Mouse (Mus musculus): ENCODE results near the gene Gm20388. TPM values are rescaled to one million over a fixed set of nuclear protein-coding genes. Genes with fewer than 3 reads are reported as not detected.

The Gm20388 gene
- total RNA-seq, 2 experiments from 2014 or later, result not detected

DNA sequence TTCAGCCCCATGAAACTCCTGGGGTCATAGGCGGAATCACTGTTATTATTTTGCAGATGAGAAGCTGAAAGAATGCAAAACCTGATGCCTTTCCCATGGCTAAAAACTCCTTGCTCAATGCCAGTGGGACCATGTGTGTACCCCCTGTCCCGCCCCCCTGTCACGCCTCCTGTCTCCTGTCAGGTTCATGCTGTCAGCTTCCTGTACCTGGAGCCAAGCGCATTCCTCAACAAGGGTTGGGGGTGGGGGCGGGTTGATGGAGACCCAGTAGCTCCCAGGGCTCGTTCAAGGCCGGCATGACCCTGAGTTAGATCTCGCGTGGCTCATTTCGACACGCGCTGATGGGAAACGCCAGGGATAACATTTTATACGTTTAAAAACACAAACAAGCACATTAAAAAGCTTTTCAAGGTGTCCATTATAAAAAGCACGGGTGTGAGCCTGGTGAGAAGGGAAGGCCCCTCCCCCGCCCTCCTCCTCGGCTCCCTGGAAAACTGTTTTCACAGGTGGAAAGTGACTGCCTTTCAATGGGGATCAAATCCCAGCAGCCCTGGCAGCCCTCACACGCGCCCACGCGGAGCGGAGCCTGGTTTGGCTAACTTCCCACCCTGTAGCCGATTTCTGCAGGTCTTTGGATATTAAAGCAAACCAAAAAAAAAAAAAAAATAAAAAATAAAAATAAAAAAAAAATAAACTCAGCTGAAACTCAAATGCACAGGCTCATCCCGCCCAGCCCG lies 1563.7 kb downstream of the Gm20388 start:
- DNase-seq (ENCODE audit: low spot score in 2 of 2), result no peak

DNA sequence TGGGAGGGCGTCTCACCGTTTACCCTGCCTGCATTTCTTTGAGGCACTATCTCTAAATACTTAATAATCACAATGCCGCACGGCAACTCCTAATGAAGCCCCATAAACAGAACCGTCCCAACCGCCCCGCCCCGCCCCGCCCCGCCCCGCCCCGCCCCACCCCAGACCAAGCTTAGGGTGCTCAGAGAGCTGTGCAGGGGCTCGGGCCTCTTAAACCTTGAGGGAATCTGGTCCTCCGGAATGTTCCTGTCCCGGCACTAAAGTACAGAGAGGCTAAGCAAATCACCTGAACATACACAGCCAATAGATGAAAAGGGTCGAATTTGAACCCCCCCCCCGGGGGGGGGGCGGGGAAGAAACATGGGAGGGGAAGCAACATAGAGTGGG lies 1564.2 kb downstream of the Gm20388 start:
- no peak for DNase-seq (ENCODE audit: low spot score in 2 of 2)

DNA sequence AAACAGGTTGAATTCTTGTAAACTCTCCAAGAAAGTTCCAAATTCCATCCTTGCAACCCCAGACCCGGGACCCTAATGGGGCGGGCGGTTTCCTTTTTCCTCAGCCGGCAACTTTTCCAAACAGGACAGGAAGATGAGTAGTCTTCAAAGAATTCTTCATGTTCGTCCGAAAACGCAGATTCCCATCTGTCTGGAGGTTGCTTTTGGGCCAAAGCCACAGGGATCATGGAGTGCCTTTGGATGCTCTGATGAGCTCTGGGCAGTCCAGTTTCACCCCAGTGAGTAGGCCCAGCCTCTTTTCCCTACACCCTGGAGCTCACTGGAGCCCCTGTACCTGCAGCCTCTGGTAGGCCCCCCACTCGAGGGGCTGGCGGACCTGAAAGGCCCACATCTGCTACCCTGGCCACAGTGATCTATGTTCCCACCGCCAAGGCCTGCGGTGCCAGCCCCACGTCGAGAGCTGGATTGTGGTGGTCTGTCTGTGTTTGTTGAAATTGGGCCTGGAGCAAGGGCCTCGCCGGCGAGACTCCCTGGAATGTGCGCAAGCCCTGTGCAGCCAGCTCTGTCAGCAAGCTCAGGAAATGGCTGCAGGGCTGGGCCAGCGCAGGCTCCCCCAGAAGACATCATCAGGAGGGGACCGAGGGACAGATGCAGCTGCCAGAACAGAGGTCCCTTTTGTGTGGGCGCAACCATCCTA lies 1567.4 kb downstream of the Gm20388 start:
- DNase-seq (ENCODE audit: low spot score in 2 of 2), result no peak

DNA sequence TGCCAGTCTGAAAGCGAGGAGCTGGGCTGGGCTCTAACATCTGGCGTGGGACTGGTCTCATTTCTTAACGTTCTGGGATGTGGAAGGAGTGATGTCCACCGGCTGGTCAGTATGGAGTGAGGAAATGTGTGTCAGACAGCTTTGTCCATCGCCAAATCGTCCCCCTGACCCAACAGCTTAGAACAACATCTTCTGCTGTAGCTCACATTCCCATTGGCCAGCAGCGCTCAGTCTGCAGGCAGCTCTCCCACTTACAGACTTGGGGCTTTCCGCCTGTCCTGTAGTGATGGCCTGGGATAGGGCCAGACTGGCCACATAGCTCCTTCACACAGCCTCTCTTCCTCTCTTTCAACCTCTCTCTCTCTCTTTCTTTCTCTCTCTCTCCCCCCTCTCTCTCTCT lies 1568.5 kb downstream of the Gm20388 start:
- no peak for DNase-seq (ENCODE audit: low spot score in 2 of 2)

DNA sequence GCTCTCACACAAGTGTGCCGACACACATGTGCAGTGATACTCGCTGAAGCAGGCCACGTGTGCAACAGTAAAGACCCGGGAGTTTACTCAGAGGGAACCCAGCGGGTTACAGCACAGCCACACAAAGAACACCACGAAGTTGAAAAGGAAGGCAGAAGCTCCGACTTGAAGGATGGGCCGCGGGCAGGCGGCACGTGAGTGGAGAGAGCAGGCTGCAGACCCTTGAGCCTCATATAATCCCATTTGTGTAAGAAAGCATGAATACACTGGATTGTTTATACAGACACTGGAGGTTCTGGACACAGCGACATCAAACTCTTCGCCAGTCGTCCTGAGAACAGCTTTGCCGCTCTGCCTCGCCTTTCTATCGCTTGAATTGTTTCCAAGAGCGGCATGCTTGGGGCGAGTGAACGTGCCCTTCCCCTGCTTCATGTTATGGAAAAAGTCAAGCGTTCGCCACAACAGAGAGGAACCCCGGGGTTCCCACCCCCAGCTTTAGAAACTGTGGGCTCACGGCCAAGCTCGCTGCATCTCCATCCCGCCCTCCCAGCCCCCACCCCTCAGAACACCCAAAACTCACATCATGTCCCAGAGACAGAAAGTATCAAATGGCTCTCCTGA lies 1569.9 kb downstream of the Gm20388 start:
- DNase-seq (ENCODE audit: low spot score in 2 of 2), result no peak

DNA sequence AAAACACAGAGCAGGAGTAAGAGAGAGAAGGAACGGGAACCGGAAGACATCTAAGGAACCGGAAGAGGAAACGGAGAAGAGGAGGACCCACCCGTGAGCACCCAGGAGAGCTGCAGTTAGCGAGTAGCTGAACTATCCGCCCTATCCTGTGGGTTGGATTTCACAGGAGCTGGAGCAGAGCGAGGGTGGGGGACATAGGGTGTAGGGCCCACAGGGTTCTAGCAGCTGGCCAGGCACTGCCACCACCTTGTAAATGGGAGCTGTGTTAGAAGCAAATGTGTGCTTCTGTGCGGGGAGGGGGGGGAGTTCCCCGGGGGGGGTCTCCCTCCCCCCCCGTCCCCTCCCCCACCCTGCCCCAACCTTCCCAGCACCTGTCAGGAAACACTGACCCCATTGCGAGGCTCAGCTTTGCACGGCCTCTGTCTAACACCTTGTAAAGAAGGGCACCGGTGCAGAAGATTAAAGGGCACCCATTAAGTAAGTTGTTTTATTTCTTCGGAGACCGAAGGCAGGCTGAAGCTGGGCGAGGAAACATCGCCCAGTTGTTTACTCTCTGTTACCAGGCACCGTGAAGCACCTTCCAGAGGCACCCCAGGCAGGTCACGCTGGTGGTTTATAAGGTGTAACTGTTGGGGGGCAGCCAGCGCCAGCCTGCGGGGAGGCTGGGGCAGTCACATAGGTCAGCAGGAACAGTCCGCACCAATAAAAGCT lies 1573.6 kb downstream of the Gm20388 start:
- DNase-seq (ENCODE audit: low spot score in 2 of 2), result no peak

DNA sequence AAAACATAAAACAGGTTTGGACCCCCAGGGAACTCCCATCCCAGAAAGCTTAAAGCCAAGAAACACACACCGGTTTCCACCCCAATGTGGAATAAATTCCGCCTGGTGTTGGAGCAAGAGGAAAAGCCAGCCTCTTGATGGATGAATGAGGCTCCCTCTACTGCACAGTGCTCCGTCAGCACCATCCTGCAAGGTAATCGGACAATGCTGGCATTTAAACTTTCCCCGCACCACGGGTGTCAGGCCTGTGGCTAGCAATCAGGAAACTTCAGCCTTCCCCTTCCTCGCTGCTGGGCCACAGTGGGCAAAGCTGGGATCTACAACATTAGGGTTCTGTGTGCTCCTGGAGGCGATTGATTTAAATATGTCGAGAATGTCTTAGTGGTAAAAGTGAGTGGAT lies 1581.0 kb downstream of the Gm20388 start:
- no peak for DNase-seq (ENCODE audit: low spot score in 2 of 2)

DNA sequence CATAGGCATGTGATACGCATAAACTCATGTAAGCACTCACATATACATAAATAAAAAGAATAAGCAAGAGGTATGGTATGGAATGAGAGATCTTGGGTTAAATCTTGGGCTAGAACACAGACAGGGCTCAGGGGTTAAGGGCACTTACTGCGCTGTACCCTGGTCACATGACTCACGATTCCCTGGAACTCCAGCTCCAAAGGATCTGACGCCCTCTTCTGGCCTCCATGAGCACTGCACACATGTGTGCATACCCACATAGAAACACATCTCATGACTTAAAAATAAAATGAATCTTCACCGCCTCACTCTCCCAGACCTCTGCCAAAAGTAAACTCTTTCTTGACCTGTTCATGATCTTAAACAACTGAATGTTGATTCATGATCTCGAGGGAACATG lies 1587.0 kb downstream of the Gm20388 start:
- DNase-seq (ENCODE audit: low spot score in 2 of 2), result no peak

DNA sequence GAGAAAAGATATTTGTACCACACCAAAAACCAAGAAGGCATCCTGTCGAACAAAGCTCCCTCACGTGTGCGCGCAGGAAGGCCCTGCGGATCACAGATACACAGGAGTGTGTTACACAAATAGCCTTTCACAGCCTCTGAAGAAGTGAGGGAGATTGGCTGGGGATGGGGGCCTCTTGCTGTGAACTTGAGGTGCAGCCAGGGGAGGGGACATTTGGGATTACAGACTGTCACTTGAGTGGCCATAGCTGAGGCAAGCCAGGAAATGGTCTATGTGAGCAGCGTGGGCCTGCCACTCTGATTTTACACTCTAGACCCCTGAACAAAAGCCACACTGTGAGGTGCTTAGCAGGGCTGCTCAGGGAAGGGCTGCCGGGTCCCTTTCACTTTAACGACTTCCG lies 1601.1 kb downstream of the Gm20388 start:
- no peak for DNase-seq (ENCODE audit: low spot score in 2 of 2)

DNA sequence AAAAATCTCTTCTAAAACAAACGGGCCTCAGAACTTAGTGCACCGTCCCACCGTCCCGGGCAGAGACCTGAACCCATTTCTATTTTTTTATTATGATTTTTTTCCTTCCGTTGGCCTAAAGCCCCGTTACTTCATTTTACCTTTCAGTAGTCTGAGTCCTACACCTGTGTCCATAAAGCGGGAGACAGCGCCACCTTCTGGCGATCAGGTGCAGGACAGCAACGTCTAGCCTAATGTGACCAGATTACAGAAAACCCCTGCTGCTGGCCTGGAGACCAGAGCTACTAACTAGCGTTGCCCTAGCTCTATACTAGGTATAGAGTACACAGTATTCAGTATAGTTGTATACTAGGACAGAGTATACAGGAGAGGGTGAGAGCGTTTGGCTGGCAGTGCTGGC lies 1602.8 kb downstream of the Gm20388 start:
- peak; percentile 74 to 87 for DNase-seq (ENCODE audit: low spot score in 2 of 2)

DNA sequence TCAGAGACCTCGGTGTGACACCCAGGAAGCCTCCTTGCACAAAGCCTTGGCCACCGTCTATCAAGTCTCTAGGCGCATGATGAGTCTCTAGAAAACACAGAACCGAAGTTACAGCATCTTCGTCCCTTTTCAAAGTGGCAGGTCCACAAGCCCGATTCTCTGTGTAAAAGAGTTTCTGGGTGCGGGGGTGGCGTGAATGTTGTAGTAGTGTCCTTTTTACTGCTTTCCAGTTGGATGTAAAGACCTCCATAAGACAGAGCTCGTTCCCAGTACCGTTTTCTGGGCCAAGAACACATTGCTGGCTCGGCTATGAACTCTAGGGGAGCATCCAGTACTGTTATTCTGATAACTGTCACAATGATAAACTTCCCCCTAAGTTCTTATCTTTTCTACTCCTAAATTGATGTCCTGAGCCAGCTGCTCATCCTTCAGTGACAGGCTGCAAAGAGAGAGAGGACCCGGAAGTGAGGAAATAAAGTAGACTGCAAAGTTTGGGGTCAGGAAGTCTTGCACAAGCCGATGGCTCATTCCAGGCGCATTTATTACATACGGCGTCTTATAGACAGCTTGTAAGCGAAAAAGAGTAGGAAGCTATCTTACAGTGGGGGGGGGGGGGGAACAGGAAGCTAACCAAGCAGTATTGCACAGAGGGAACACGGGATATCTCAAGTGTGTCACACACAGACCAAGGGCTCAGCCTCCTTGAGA lies 1614.6 kb downstream of the Gm20388 start:
- no peak for DNase-seq (ENCODE audit: low spot score in 2 of 2)

DNA sequence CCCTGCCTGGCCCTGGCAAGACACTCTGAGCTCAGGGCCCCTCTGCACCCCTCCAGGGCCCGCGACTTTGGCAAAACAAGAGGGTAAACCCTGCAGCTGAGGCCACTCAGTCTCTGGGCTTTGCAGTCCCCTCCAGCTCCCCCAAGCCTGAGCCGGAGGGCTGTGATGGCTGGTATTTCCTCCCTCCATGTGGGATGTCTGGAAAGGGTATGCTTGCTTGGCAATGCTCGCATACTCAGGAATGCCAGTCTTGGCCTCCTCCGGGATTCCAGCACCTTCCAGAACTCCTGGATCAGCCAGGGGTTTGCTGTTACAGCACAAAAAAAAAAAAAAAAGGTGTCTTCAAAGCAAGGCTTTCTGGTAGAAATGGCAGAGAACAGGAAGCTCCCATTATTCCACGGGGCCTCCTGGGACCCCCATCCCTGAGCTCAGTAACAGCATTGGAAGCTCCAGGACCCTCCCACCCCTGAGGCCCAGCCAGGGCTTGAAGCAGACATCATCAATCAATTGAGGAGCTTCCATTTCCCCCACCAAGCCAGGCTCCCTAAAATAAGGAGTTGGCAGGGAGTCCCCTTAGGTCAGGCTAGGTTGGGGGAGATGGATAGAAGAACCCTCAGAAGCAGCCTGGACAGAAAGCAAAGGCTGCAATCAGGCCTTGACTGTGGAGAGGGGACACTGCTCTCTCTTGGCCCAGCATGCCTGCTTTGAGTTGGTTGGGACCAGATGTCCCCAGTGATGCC lies 1616.3 kb downstream of the Gm20388 start:
- DNase-seq (ENCODE audit: low spot score in 2 of 2), result no peak

DNA sequence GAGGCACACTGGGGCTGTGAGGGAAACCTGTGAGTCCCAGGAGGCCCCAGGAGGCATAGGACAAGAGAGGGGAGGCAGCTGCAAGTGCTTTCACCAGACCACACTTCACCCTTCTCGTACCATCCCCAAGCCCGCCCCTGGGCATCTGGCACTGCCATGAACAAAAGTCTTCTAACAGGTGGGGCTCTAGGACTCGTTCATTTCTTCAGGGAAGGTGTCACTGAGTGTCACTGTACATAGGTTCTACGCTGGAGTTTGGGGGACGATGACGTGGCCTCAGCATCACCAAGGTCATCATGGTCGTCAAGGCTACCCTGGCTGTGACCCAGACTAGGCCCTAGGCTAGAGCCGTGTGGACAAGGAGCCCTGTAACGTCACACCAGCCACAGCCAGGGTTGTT lies 1617.1 kb downstream of the Gm20388 start:
- no peak for DNase-seq (ENCODE audit: low spot score in 2 of 2)

DNA sequence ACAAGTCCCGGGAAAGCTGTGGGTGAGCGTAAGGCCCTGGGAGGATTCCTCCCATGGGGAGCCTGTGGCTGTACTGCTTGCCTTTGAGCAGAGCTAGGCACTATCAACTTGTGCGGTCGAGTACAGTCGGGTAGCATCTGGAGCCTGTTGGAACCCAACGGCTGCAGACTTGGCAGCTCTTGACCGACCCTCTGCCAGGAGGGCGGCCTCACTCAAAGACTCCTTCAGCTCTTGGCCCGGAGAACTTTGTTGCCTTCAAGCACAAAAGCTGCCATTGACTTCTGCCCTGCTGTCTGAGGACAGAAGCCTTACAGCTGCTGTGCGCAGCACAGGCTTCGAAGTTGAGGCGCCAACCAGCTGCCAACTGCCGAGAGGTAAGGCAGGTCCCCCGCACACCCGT lies 1618.1 kb downstream of the Gm20388 start:
- DNase-seq (ENCODE audit: low spot score in 2 of 2), result no peak

DNA sequence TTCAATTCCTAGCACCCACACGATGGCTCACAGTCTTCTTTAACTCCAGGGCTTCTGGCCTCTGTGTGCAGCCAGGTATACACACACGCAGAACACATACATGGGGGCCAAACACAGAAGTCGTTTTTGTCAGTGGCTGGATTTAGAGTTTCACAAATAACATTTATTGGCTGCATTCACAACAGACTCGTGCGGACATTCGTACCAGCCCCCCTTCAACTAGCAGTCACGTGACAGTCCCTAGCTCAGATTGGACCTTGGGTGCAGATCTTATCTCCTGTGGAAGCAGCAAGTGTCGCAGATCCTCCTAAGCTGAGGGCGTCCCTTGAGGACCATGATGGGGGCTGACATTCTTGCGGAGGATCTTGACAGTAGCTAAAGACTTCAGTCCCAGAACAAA lies 1620.0 kb downstream of the Gm20388 start:
- no peak for DNase-seq (ENCODE audit: low spot score in 2 of 2)

DNA sequence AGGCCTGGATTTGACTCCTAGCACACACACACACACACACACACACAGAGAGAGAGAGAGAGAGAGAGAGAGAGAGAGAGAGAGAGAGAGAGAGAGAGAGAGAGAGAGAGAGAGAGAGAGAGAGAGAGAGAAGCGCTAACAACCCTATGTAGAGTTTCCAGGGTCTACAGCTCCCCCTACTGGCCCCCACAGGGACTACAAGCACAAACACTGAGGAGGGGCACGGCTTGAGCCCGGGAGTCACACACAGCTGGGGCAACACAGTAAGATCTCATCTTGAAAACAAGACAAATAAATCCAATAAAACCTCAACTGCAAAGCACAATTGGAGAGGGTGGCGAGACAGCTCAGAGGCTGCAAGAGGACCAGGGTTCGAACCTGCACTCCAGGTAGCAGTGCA lies 1621.7 kb downstream of the Gm20388 start:
- DNase-seq (ENCODE audit: low spot score in 2 of 2), result no peak

DNA sequence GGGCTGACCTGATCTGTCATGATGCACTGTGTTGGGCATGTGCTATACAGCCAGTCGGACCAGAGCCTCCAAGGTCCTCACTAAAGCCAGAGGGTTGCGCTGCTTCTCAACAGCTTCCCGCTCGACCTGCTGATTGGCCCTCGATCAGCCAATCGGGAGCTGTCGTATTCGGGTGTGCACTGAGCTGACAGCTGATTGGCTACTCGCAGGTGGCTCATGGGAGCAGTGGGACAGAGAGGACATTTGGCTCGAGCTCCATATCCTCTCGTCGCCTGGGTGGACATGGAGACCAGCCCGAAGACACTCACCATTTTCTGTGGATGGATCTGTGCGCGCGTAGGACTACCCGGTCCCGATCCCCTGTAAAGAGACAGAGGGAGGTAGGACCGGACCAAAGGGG lies 1631.2 kb downstream of the Gm20388 start:
- DNase-seq (ENCODE audit: low spot score in 2 of 2), result no peak

DNA sequence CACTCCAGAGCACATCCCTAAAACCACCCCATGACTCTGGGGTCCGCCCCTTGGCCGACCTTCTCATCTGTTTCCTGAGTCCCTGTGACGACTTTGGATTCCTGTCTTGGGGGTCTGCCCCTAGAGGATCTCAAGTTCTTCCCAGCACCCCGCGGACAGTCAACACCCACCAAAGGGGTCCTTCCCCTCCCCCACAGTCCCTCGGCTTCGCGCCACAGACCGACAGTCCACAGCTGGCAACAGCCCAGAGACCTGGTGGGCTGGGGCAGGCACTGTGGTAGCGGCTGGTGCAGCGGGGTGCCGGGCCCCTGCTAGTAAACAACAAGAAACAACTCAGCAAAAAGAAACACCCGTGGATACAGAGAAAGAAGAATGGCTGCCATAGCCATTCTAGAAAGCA lies 1632.3 kb downstream of the Gm20388 start:
- DNase-seq (ENCODE audit: low spot score in 2 of 2), result no peak

DNA sequence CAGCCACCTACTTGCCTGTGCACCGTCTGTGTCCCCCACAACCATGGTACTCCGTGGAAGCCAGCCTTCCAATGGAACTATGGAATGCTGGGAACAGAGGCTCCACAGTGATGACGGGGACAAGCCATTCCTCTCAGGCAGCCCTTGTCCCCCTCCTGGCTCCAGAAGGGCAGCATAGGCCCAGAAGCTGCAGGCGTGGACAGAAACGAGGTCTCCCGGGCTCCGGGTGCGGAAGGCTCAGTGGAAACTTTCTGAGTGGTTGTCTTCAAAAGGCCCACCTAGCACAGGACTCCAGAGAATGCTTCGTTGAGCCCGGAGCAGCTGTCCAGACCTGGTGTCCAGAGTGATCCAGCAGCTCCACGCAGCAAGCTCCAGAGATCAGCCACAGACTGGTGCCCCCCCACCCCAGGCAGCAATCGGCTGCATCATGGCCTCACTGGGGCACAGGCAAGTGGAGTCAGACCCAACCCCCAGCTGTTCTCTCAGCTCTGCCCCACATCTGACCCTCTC lies 1633.7 kb downstream of the Gm20388 start, which contains the start of gene 1700018B08Rik:
1700018B08Rik (minus strand) TSS at position 45 of the 510 bp plus-strand sequence.
- DNase-seq (ENCODE audit: low spot score in 2 of 2), result no peak

DNA sequence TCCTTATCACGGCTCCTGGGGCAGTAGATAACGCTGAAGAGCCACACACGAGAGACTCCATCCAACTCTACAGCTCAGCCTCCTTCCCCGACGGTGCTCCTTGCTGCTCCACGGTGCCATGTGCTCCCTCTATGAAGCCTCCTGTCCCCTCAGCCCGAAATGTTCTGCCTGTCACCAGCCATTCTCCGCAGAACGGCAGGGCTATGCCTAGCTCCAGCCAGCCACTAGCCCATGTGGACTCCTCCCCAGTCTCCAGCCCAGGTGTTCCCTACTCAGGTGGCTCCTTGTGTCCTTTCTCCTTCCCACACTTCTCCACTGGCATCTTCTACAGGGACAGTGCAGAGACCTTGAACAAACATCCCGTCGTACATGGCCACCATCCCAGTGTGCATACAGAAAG lies 1634.3 kb downstream of the Gm20388 start:
- no peak for DNase-seq (ENCODE audit: low spot score in 2 of 2)
